Mouse (Mus musculus) adrenal gland (tissue): ENCODE results near the gene Stard5.

ENCODE experiments used
- intact Hi-C: fragments of 180-260 bp; cut with DNase I; formaldehyde crosslinking; loops from one replicate; pipeline ENCODE4 v1.15.1; 2025
- long read RNA-seq, 2 experiments: library from polyadenylated mRNA; unstranded; transcript quantifications; one replicate each; pipeline ENCODE4 v2.0.0; 2020; ENCODE audit warnings: borderline replicate concordance in 1 of 2; ENCODE audit not compliant: insufficient replicate concordance in 1 of 2

Gene Stard5
- long read RNA-seq, experiment 1, partial matches to known transcripts, result 0 of 3 reads
- long read RNA-seq, experiment 1, other reads (novel, unspliced or antisense), result 3 of 3 reads
- long read RNA-seq, experiment 2, transcript Stard5-201 (6 exons, 2,483 nt), result major isoform, 6 of 7 reads
- long read RNA-seq, experiment 2, partial matches to known transcripts, result 0 of 7 reads
- long read RNA-seq, experiment 2, other reads (novel, unspliced or antisense), result 1 of 7 reads

- intact Hi-C loops, result no loop called here
These were observed at the start of gene Stard5 for GRCm38 (mm10) chr7:83631828-83632681. Gene Stard5 (plus strand): TSS chr7:83631959.

DNA sequence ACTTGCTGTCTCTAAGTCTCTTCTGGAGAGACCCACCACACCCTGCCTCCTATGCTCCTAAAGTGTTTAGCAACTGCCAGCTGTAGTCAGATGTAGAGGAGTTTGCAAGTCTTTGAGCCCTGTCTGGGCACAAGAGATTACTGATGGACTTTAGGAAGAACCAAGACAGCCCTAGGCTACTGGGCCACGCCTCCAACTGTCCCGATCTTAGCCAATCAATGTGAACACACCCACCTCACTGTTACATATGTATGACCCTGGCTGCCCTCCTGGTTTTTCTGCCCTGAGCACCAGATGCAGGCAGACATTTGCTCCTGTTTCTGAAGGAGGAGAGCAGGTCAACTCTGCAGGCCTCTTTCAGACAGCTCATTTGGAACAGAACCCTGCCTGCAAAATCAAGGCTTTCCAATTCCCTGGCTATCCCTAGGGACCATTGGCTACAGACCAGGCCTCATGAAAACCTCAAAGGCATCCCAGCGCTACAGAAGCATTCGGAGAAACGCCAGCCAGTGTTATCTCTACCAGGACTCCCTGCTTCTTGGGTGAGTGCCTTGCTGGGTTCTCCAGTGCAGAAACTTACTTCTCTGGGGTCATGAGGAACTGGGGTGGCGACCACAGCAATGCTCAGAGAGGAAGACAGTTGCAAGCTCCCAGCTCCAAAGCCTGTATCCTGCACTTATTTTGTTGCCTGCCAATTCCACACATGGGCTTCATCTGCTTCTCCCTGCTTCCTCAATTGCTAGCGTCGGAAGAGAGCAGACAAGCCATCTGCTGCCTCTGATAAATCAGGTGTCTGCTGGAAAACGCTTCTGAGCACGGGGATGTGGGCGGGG lies 46.9 kb upstream of the Stard5 start, which contains the start of gene Tmc3:
TSS of gene Tmc3 (plus strand) at position 289 of the 833 bp plus-strand sequence.
- intact Hi-C loops, result no loop called here

GRCm38 (mm10) chr7:83594056-83594455 lies 37.7 kb upstream of the Stard5 start:
- intact Hi-C loops, result no loop called here

- intact Hi-C loops, result no loop called here
These were observed 34.7 kb upstream of the Stard5 start for GRCm38 (mm10) chr7:83597063-83597462.

- intact Hi-C loops, result no loop called here
These were observed 32.5 kb upstream of the Stard5 start for GRCm38 (mm10) chr7:83598997-83599912.

GRCm38 (mm10) chr7:83599913-83600286 lies 31.9 kb upstream of the Stard5 start:
- intact Hi-C loops, result loop anchor here (5.0 kb wide), 1 partner anchor 33 kb away; no protein-coding TSS in a partner anchor

GRCm38 (mm10) chr7:83604180-83604944 lies 27.4 kb upstream of the Stard5 start:
- intact Hi-C loops, result loop anchor here (5.0 kb wide), 1 partner anchor 37 kb away; no protein-coding TSS in a partner anchor

DNA sequence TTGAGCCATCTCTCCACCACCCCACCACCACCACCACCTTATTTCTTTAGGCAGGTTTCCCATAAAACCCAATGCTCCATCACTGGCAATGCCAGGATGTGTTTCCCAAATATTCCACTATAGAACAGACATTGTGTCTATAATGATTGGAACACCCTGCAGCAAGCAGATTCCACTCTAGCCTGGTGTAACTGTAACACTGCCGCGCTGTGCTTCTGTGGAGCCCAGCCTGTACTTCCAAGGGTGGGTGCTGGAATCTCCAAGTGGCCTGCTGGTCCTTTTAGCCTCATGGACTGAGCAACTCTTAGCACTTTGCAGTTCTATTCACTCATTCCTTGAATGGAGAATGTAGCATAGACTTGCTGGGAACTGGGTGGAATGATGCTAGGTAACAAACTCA lies 25.0 kb upstream of the Stard5 start:
- intact Hi-C loops, result no loop called here

GRCm38 (mm10) chr7:83609891-83610290 lies 21.9 kb upstream of the Stard5 start:
- intact Hi-C loops, result no loop called here

DNA sequence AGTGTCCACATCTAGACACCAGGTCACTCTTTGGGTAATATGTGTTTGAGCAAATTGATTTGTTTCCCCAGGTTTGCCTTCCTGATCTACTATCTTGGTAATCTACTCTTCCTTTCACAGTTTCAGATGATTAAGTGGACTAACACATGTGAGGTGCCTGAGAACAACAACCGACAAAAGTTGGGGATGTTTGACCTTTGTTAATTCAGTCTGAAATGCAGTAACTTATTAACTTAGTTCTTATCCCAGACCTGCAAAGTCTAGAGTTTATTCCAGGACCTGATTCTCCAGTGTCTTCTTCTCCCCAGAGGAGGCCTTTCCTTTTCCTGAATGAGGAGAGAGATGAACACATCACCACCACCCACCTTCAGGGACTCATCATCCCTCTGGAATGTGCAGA lies 19.9 kb upstream of the Stard5 start:
- intact Hi-C loops, result no loop called here

GRCm38 (mm10) chr7:83615272-83615671 lies 16.5 kb upstream of the Stard5 start:
- intact Hi-C loops, result no loop called here

DNA sequence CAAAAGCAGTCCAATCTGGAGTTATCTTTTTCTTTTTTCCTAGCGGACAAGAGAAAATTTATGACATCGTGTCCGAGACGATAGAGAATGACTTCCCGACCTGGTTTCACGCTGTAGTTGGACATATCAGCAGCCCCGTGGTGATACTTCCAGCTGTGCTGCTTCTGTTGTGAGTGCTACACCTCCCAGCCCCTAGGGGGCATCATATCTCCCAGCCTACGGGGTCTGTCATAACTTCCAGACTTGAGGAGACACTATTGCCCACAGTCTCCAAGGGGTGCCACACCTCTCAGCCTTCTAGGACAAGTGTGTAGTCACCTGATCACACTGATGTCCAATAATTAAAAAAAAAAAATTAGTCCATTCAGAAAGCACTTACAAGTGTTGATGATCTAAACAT lies 15.9 kb upstream of the Stard5 start:
- intact Hi-C loops, result no loop called here

- intact Hi-C loops, result no loop called here
These were observed 15.5 kb upstream of the Stard5 start for GRCm38 (mm10) chr7:83616268-83616667.

DNA sequence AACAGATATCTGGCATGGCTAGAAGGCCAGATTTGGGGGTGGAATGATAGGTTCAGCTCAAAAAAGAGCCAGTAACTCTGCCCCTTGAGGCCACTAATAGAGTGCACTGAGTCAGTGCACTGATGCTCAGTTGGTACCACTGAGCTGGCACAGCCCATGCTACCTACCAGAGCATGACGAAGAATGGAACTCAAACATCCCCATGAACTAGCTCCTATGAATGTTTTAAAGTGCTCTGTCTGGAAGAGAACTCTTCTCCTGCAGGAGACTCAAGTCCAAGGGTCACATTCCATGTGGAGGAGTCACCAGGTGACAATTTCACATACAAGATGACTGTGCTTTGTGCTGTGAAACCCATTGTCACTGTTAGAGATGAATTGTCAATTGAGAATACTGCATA lies 13.1 kb upstream of the Stard5 start:
- intact Hi-C loops, result no loop called here

DNA sequence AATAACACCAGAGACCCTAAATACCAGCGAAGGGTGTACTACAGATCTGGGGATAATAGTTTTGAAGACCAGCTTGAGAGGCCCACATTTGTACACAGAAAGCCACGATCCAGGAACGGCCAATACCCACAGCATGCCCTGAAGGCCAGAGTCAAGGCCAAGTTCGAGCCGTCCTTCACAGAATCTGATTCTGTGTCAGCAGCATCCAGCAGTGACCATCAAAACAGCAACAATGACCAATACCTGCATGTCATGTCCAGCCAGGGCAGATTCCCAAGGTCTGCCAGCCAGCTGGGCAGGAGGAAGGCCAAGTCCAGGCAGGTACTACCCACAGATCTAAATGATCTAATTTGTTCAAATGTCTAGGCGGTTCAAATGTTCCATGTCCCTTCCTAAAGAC lies 9.2 kb upstream of the Stard5 start:
- intact Hi-C loops, result no loop called here

DNA sequence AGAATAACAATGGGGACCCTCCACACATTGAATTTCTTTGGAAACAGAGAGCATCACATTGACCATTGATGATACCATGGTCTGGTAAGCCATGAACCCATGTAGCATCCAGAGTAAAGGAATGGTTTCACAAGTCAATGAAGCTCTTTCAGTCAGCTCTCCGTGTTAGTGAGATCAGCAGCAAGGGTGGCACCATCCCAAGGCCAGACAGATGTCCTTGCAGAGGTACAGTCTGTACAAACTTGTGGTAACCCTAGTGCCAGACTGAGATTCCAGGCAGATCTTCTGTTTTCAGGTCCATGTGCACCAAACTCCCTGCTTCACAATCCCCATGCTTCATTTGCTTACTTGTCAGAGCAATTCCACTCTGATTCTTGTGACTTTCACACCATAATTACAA lies 7.7 kb upstream of the Stard5 start:
- intact Hi-C loops, result no loop called here

DNA sequence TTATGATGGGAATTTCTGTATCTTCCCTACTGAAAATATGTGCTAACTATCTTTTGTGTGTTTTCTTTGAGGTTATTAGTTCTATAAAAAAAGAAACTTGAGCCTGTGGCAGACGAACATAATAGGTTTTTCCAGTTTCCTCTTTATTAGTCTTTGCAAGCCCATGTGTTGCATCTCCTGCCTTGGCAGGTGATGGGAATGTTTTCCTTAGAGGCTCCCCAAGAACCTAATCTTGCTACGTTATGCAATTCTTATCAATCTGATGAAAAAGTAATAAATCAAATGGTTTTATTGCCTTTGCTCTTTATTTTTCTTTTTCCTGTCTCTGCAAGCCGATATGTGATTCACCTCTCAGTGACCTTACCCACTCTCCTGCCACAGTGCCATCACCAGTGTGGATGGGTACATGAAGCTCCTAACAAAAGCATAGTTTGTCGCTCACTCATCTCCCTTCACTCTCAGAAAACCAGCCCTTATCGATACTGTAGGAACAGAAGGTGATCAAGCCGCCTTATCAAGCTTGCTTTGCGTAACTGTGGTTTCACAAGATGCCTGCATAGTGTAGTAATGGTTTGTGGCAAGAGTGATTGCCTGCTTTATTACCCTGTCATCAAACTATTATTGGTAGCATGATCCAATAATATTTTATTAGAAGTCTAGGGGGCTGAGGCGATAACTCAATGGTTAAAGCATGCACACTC lies 5.1 kb upstream of the Stard5 start:
- intact Hi-C loops, result no loop called here

GRCm38 (mm10) chr7:83627369-83627768 lies 4.4 kb upstream of the Stard5 start:
- intact Hi-C loops, result no loop called here
